Mouse (Mus musculus) liver, postnatal 0 days (tissue): ENCODE data around the gene Ltbp1.

ENCODE experiments used
- CTCF ChIP-seq: sonication (generic); IDR thresholded peaks from 2 replicates; pipeline ENCODE4 v1.5.1; 2016; ENCODE audit warnings: antibody characterized with exemption, low read depth
- EP300 ChIP-seq: IDR thresholded peaks from 2 replicates; pipeline ENCODE4 v1.6.1; 2016; ENCODE audit warnings: antibody characterized with exemption, low read depth, mild to moderate bottlenecking

- TF ChIP-seq CTCF (no peak), EP300 (no peak)
Observed at GRCm38 (mm10) chr17:75278106-75278505, 272.7 kb downstream of the Ltbp1 start.
